Mouse (Mus musculus) left cerebral cortex, adult 8-10 months (tissue): Measurements from ENCODE around the gene Grtp1. TPM values are rescaled to one million over a fixed set of nuclear protein-coding genes. Genes with fewer than 3 reads are reported as not detected.

Source experiments
- microRNA-seq, 2 experiments: library from miRNA; unstranded; fragments of <30 nt; microRNA quantifications; one replicate each; pipeline ENCODE4 v1.2.0; 2022
- total RNA-seq, 4 experiments: library from RNA; stranded (reverse); gene quantifications; 2 replicates each; pipeline ENCODE4 v1.2.4; 2022

Gene Grtp1
- total RNA-seq, 4 experiments from 2014 or later, result 5.1 to 7.4 (median 5.7) TPM

Small RNA genes within 50 kb of the gene (microRNA-seq; reads per million reads assigned to microRNA genes)
- gene Mir1968, result 11.5 to 22.1 reads per million in 2 experiments
- 0 to 1.1 reads per million in 2 experiments for gene Mir7065

Other genes with a start within 250 kb of the Grtp1 start
- gene F7, start 174.6 kb downstream of the Grtp1 start, total RNA-seq, result under 1 TPM in 2 of 4 experiments, not detected in 2; 0.19 to 0.20 TPM
- gene F10, start 163.3 kb downstream of the Grtp1 start, total RNA-seq, result not detected
- not detected for gene Proz, start 139.7 kb downstream of the Grtp1 start, total RNA-seq
- gene Pcid2, start 95.2 kb downstream of the Grtp1 start, total RNA-seq, result 10 to 100 TPM; 24.6 to 33.1 (median 28.5) TPM
- gene Cul4a, start 95.0 kb downstream of the Grtp1 start, total RNA-seq, result 10 to 100 TPM; 52.9 to 58.8 (median 53.7) TPM
- 100 to 1,000 TPM; 296 to 343 (median 307) TPM for gene Lamp1, start 41.5 kb downstream of the Grtp1 start, total RNA-seq
- 1 to 10 TPM; 1.4 to 2.3 (median 1.7) TPM for gene Adprhl1, start 53.5 kb upstream of the Grtp1 start, total RNA-seq
- gene Dcun1d2, start 87.5 kb upstream of the Grtp1 start, total RNA-seq, result 10 to 100 TPM; 38.6 to 43.6 (median 39.0) TPM
- gene Tmco3, start 87.6 kb upstream of the Grtp1 start, total RNA-seq, result 10 to 100 TPM; 39.5 to 52.8 (median 50.3) TPM
- gene Tfdp1, start 138.1 kb upstream of the Grtp1 start, total RNA-seq, result 10 to 100 TPM; 49.4 to 72.9 (median 53.6) TPM
- not detected for gene Atp4b, start 196.2 kb upstream of the Grtp1 start, total RNA-seq
- under 1 TPM in 1 of 4 experiments, not detected in 3; 0.09 TPM for gene Grk1, start 204.5 kb upstream of the Grtp1 start, total RNA-seq
- gene Tmem255b, start 234.6 kb upstream of the Grtp1 start, total RNA-seq, result 1 to 10 TPM; 3.4 to 5.1 (median 4.1) TPM